Mouse (Mus musculus) mesoderm, embryonic 11.5 days (tissue): ENCODE data around the gene Mlana.

Experiments used
- DNase-seq: peaks from one replicate; pipeline ENCODE4 v3.0.0-alpha.2; 2012; ENCODE audit warnings: low read depth, low spot score

The Mlana gene

GRCm38 (mm10) chr19:29753939-29754338, 56.3 kb downstream of the Mlana start:
- no peak for DNase-seq
